Mouse (Mus musculus) midbrain, embryonic 13.5 days (tissue): ENCODE data around the gene Hfm1. TPM values are rescaled to one million over a fixed set of nuclear protein-coding genes. Genes with fewer than 3 reads are reported as not detected.

Experiments
- ATAC-seq: fragments of 200-750 bp; cut with Nextera tagmentation; 2 replicates; pipeline ENCODE4 v1.8.0; 2017; ENCODE audit warnings: mild to moderate bottlenecking, moderate TSS enrichment, moderate library complexity
- H3K27ac ChIP-seq: fragments of 300-500 bp; sonication (generic); 2 replicates; pipeline ENCODE4 v1.5.1; 2015; ENCODE audit warnings: inconsistent platforms, mild to moderate bottlenecking, moderate library complexity
- H3K27me3 ChIP-seq: fragments of 300-500 bp; sonication (generic); 2 replicates; pipeline ENCODE4 v1.6.1; 2015; ENCODE audit warnings: mild to moderate bottlenecking, inconsistent platforms
- H3K36me3 ChIP-seq: fragments of 300-500 bp; sonication (generic); 2 replicates; pipeline ENCODE4 v1.6.1; 2015; ENCODE audit warnings: mild to moderate bottlenecking, inconsistent platforms
- H3K4me1 ChIP-seq: fragments of 300-500 bp; sonication (generic); replicated peaks from 2 replicates; pipeline ENCODE4 v1.6.1; 2015; ENCODE audit warnings: inconsistent platforms
- H3K4me2 ChIP-seq: fragments of 300-500 bp; sonication (generic); replicated peaks from 2 replicates; pipeline ENCODE4 v1.6.1; 2015; ENCODE audit warnings: moderate library complexity, mild to moderate bottlenecking, inconsistent platforms
- H3K4me3 ChIP-seq: fragments of 300-500 bp; sonication (generic); replicated peaks from 2 replicates; pipeline ENCODE4 v1.5.1; 2015; ENCODE audit warnings: mild to moderate bottlenecking, inconsistent platforms
- H3K9ac ChIP-seq: fragments of 300-500 bp; sonication (generic); replicated peaks from 2 replicates; pipeline ENCODE4 v1.6.1; 2015; ENCODE audit warnings: mild to moderate bottlenecking, inconsistent platforms
- H3K9me3 ChIP-seq: fragments of 300-500 bp; sonication (generic); 2 replicates; pipeline ENCODE4 v1.6.1; 2016; ENCODE audit warnings: mild to moderate bottlenecking, inconsistent platforms
- WGBS: fragments of 180-500 bp; shearing (Covaris S2); methylation state at CpG from one replicate; pipeline ENCODE4 v1.1.7; 2015; 5-methylcytosine and 5-hydroxymethylcytosine counted together
- microRNA-seq: library from miRNA; unstranded; fragments of <30 nt; microRNA quantifications from one replicate; pipeline ENCODE4, GENCODE M21; 2016
- polyA plus RNA-seq: library from polyadenylated mRNA; unstranded; fragments of >200 nt; fragmentation: Nextera tagmentation; extraction: Ambion mirVana; gene quantifications from 2 replicates; pipeline ENCODE4 v1.2.1, GENCODE M21; 2015

Gene Hfm1
- polyA plus RNA-seq, 1 experiment from 2014 or later = 6.8 TPM

DNA sequence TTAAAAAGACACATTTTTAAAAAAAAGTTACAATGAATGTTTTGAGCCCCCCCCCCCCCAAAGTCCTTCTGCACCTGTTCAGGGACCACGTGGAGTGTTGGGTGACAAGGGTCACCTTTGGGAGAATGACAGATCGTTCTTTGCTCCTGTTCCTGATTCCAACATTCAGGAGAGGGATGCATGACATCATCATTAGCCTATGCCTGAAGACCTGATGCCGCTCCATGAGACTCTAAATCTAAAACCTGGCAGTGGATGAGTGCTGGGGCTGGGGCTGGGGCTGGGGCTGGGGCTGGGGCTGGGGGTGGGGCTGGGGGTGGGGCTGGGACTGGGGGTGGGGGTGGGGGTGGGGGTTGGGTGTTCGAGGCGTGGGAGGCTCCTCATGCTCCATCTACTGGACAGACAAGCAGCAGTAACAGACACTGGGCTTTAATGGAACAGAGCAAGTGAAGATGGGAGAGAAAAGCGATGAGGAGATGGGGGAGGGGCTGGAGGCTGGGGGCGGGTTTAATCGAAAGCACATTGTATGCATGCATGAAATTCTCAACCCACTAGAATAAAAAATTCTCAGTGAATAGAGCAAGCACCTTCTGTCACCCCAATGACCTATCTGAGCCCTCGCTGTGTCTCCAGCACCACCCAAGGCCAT is 124.8 kb downstream of the Hfm1 start:
- Histone ChIP-seq H3K4me1 (peaks cover 8% of the 10 kb centered on the region), H3K4me2 (no peak overlapping the region), H3K4me3 (no peak overlapping the region), H3K27me3 (0 out of 2 replicates have a peak, but pooled peaks cover 4% of the 10 kb centered on the region), H3K9me3 (no peaks in the 10 kb centered on the region), H3K36me3 (no peaks in the 10 kb centered on the region), H3K9ac (no peak overlapping the region), H3K27ac (no peak overlapping the region)
- 0 out of 2 replicates have a peak, but pooled peaks have one; percentile 9 for ATAC-seq
- WGBS = 24% methylated on average over 9 of the region's 9 CpGs

- H3K4me3 ChIP-seq = no peak overlapping the region
- WGBS = 35% methylated on average over 5 of the region's 5 CpGs
These were observed 128.2 kb downstream of the Hfm1 start for GRCm38 (mm10) chr5:106797896-106798295.

GRCm38 (mm10) chr5:106791241-106791572 is 134.9 kb downstream of the Hfm1 start:
- Histone ChIP-seq H3K4me2 (no peak overlapping the region), H3K9me3 (no peaks in the 10 kb centered on the region), H3K4me3 (no peak overlapping the region), H3K4me1 (no peaks in the 10 kb centered on the region), H3K27ac (no peak overlapping the region), H3K36me3 (no peaks in the 10 kb centered on the region), H3K9ac (no peak overlapping the region), H3K27me3 (no peaks in the 10 kb centered on the region)
- WGBS = 10% methylated on average over 6 of the region's 6 CpGs
- ATAC-seq = peak; percentile 81

More at GRCm38 (mm10) chr5:106797896-106798295, 128.2 kb downstream of the Hfm1 start:
- no peaks in the 10 kb centered on the region for H3K9me3 ChIP-seq
- no peak overlapping the region for H3K9ac ChIP-seq
- no peak overlapping the region for H3K27ac ChIP-seq
- H3K36me3 ChIP-seq = no peaks in the 10 kb centered on the region
- 0 out of 2 replicates have a peak, but pooled peaks cover 4% of the 10 kb centered on the region for H3K27me3 ChIP-seq
- H3K4me2 ChIP-seq = no peak overlapping the region
- H3K4me1 ChIP-seq = peaks cover 8% of the 10 kb centered on the region
- no peak for ATAC-seq

- Histone ChIP-seq H3K27ac (no peak overlapping the region), H3K9ac (no peak overlapping the region), H3K27me3 (no peaks in the 10 kb centered on the region), H3K36me3 (no peaks in the 10 kb centered on the region), H3K4me1 (no peaks in the 10 kb centered on the region), H3K9me3 (no peaks in the 10 kb centered on the region), H3K4me3 (no peak overlapping the region), H3K4me2 (no peak overlapping the region)
- peak; percentile 62 for ATAC-seq
- WGBS = 35% methylated on average over 5 of the region's 5 CpGs
These were observed 135.5 kb downstream of the Hfm1 start for GRCm38 (mm10) chr5:106790496-106791240.

Small RNA genes within 50 kb of the gene (microRNA-seq; reads per million reads assigned to microRNA genes)
- gene Gm27527 = not detected

Other genes with a start within 250 kb of the Hfm1 start
- 84.5 and 89.7 TPM in 2 replicates for gene Zfp644, start 229.0 kb downstream of the Hfm1 start, polyA plus RNA-seq
- 43.9 and 44.4 TPM in 2 replicates for gene Cdc7, start 38.0 kb upstream of the Hfm1 start, polyA plus RNA-seq